Mouse (Mus musculus): ENCODE results near the gene Rab10.

DNA sequence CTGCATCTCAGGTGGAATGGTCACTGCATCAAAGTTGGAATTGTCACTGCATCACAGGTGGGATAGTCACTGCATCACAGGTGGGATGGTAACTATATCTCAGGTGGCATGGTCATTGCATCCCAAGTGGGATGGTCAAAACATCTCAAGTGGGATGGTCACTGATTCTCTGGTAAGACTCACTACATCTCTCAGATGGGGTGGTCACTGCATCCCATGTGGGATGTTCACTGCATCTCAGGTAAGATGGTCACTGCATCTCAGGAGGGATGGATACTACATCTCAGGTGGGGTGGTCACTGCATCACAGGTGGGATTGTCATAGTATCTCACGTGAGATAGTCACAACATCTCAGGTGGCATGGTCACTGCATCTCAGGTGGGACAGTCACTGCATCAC is 75.7 kb downstream of the Rab10 start:
- TF ChIP-seq CTCF (IDR thresholded peaks at IDR 0.05; ENCODE audit: low read depth, low read length) (no peak), POLR2A (IDR thresholded peaks at IDR 0.05; ENCODE audit: insufficient read depth, low read length) (no peak)
